Mouse (Mus musculus): ENCODE data around the gene Tmprss6. TPM values are rescaled to one million over a fixed set of nuclear protein-coding genes. Genes with fewer than 3 reads are reported as not detected.

Tmprss6 gene
- polyA plus RNA-seq, 1 experiment from 2014 or later, result 0.05 TPM

- ATAC-seq (ENCODE audit: low FRiP score), result no peak
- no peaks in the 10 kb centered on the region for H3K9me3 ChIP-seq (replicated peaks)
- 80% methylated on average over 10 of the region's 10 CpGs for WGBS
- no peaks in the 10 kb centered on the region for H3K27me3 ChIP-seq (replicated peaks)
- H3K4me2 ChIP-seq, result no peak overlapping the region
- H3K27ac ChIP-seq (replicated peaks), result no peak overlapping the region
- no peak overlapping the region for H3K4me3 ChIP-seq (replicated peaks)
- no peaks in the 10 kb centered on the region for H3K4me1 ChIP-seq
- no peaks in the 10 kb centered on the region for H3K36me3 ChIP-seq
- H3K9ac ChIP-seq (replicated peaks), result no peak overlapping the region
Observed at GRCm38 (mm10) chr15:78457193-78457592, 11.2 kb downstream of the Tmprss6 start.

GRCm38 (mm10) chr15:78456051-78456450 is 12.4 kb downstream of the Tmprss6 start:
- no peak for ATAC-seq (ENCODE audit: low FRiP score)
- Histone ChIP-seq H3K4me3 (replicated peaks) (no peak overlapping the region), H3K9me3 (replicated peaks) (no peaks in the 10 kb centered on the region), H3K4me2 (no peak overlapping the region), H3K4me1 (no peaks in the 10 kb centered on the region), H3K9ac (replicated peaks) (no peak overlapping the region), H3K27me3 (replicated peaks) (no peaks in the 10 kb centered on the region), H3K36me3 (no peaks in the 10 kb centered on the region), H3K27ac (replicated peaks) (no peak overlapping the region)
- 54% methylated on average over 7 of the region's 7 CpGs for WGBS

GRCm38 (mm10) chr15:78455168-78455567 is 13.3 kb downstream of the Tmprss6 start:
- H3K27me3 ChIP-seq (replicated peaks), result no peaks in the 10 kb centered on the region
- 75% methylated on average over 4 of the region's 4 CpGs for WGBS
- no peak for ATAC-seq (ENCODE audit: low FRiP score)

GRCm38 (mm10) chr15:78452929-78453328 is 15.5 kb downstream of the Tmprss6 start:
- H3K27ac ChIP-seq (replicated peaks), result no peak overlapping the region
- no peaks in the 10 kb centered on the region for H3K9me3 ChIP-seq (replicated peaks)
- H3K4me2 ChIP-seq, result no peak overlapping the region
- H3K27me3 ChIP-seq (replicated peaks), result no peaks in the 10 kb centered on the region
- no peak for ATAC-seq (ENCODE audit: low FRiP score)
- peaks cover 20% of the 10 kb centered on the region for H3K4me1 ChIP-seq
- no peak overlapping the region for H3K4me3 ChIP-seq (replicated peaks)
- H3K36me3 ChIP-seq, result no peaks in the 10 kb centered on the region
- no peak overlapping the region for H3K9ac ChIP-seq (replicated peaks)
- WGBS, result 89% methylated on average over 3 of the region's 3 CpGs

More at GRCm38 (mm10) chr15:78455168-78455567, 13.3 kb downstream of the Tmprss6 start:
- peaks cover 3% of the 10 kb centered on the region; the same call in 1 of the 2 replicates for H3K4me1 ChIP-seq
- no peak overlapping the region for H3K4me3 ChIP-seq (replicated peaks)
- H3K9me3 ChIP-seq (replicated peaks), result no peaks in the 10 kb centered on the region
- H3K36me3 ChIP-seq, result no peaks in the 10 kb centered on the region
- H3K9ac ChIP-seq (replicated peaks), result no peak overlapping the region
- H3K4me2 ChIP-seq, result no peak overlapping the region
- no peak overlapping the region for H3K27ac ChIP-seq (replicated peaks)

GRCm38 (mm10) chr15:78451201-78451600 is 17.2 kb downstream of the Tmprss6 start:
- no peak overlapping the region for H3K4me3 ChIP-seq (replicated peaks)
- no peaks in the 10 kb centered on the region for H3K9me3 ChIP-seq (replicated peaks)
- WGBS, result 72% methylated on average over 2 of the region's 2 CpGs
- no peaks in the 10 kb centered on the region for H3K36me3 ChIP-seq
- no peak overlapping the region for H3K27ac ChIP-seq (replicated peaks)
- H3K4me2 ChIP-seq, result no peak overlapping the region
- H3K4me1 ChIP-seq, result peaks cover 22% of the 10 kb centered on the region
- no peak for ATAC-seq (ENCODE audit: low FRiP score)
- H3K9ac ChIP-seq (replicated peaks), result no peak overlapping the region
- H3K27me3 ChIP-seq (replicated peaks), result no peaks in the 10 kb centered on the region

GRCm38 (mm10) chr15:78450419-78450768 is 18.0 kb downstream of the Tmprss6 start:
- H3K27ac ChIP-seq (replicated peaks), result peak overlapping the region; percentile 35

GRCm38 (mm10) chr15:78449694-78450418 is 18.6 kb downstream of the Tmprss6 start:
- Histone ChIP-seq H3K4me2 (no peak overlapping the region), H3K36me3 (no peaks in the 10 kb centered on the region), H3K9ac (replicated peaks) (0 out of 2 replicates have a peak overlapping the region, but pooled peaks have one; percentile 20), H3K27me3 (replicated peaks) (no peaks in the 10 kb centered on the region), H3K4me1 (peaks cover 22% of the 10 kb centered on the region), H3K27ac (replicated peaks) (peak overlapping the region; percentile 35), H3K9me3 (replicated peaks) (no peaks in the 10 kb centered on the region), H3K4me3 (replicated peaks) (no peak overlapping the region)
- 22% methylated on average over 7 of the region's 7 CpGs for WGBS
- ATAC-seq (ENCODE audit: low FRiP score), result no peak

More at GRCm38 (mm10) chr15:78450419-78450768, 18.0 kb downstream of the Tmprss6 start:
- no peak for ATAC-seq (ENCODE audit: low FRiP score)
- Histone ChIP-seq H3K36me3 (no peaks in the 10 kb centered on the region), H3K4me3 (replicated peaks) (no peak overlapping the region), H3K4me2 (no peak overlapping the region), H3K9ac (replicated peaks) (no peak overlapping the region), H3K4me1 (peaks cover 22% of the 10 kb centered on the region), H3K9me3 (replicated peaks) (no peaks in the 10 kb centered on the region), H3K27me3 (replicated peaks) (no peaks in the 10 kb centered on the region)
- WGBS, result 81% methylated on average over 6 of the region's 6 CpGs

- no peak overlapping the region for H3K9ac ChIP-seq (replicated peaks)
- no peak for ATAC-seq (ENCODE audit: low FRiP score)
- no peaks in the 10 kb centered on the region for H3K27me3 ChIP-seq (replicated peaks)
- 84% methylated on average over 6 of the region's 6 CpGs for WGBS
- no peak overlapping the region for H3K4me2 ChIP-seq
- 0 out of 2 replicates have a peak overlapping the region, but pooled peaks have one; percentile 33 for H3K27ac ChIP-seq (replicated peaks)
- H3K4me3 ChIP-seq (replicated peaks), result no peak overlapping the region
- peaks cover 22% of the 10 kb centered on the region for H3K4me1 ChIP-seq
- H3K36me3 ChIP-seq, result no peaks in the 10 kb centered on the region
- no peaks in the 10 kb centered on the region for H3K9me3 ChIP-seq (replicated peaks)
Observed at GRCm38 (mm10) chr15:78449131-78449530, 19.3 kb downstream of the Tmprss6 start.

GRCm38 (mm10) chr15:78447746-78448535 is 20.5 kb downstream of the Tmprss6 start:
- peaks cover 22% of the 10 kb centered on the region for H3K4me1 ChIP-seq
- H3K36me3 ChIP-seq, result no peaks in the 10 kb centered on the region
- peak overlapping the region; percentile 81 for H3K27ac ChIP-seq (replicated peaks)
- WGBS, result 1% methylated on average over 22 of the region's 22 CpGs
- H3K4me3 ChIP-seq (replicated peaks), result peak overlapping the region; percentile 28
- peak overlapping the region; percentile 44 for H3K9ac ChIP-seq (replicated peaks)
- peak; percentile 60 for ATAC-seq (ENCODE audit: low FRiP score)
- no peaks in the 10 kb centered on the region for H3K9me3 ChIP-seq (replicated peaks)
- peak overlapping the region; percentile 69 for H3K4me2 ChIP-seq
- no peaks in the 10 kb centered on the region for H3K27me3 ChIP-seq (replicated peaks)

GRCm38 (mm10) chr15:78447121-78447520 is 21.3 kb downstream of the Tmprss6 start:
- Histone ChIP-seq H3K4me1 (peaks cover 22% of the 10 kb centered on the region), H3K27ac (replicated peaks) (no peak overlapping the region), H3K4me2 (no peak overlapping the region), H3K4me3 (replicated peaks) (no peak overlapping the region), H3K9me3 (replicated peaks) (no peaks in the 10 kb centered on the region), H3K36me3 (no peaks in the 10 kb centered on the region), H3K9ac (replicated peaks) (no peak overlapping the region), H3K27me3 (replicated peaks) (no peaks in the 10 kb centered on the region)
- no peak for ATAC-seq (ENCODE audit: low FRiP score)
- WGBS, result 56% methylated on average over 7 of the region's 7 CpGs

GRCm38 (mm10) chr15:78443857-78444256 is 24.6 kb downstream of the Tmprss6 start:
- Histone ChIP-seq H3K4me3 (replicated peaks) (no peak overlapping the region), H3K4me2 (no peak overlapping the region), H3K4me1 (peaks cover 10% of the 10 kb centered on the region), H3K9me3 (replicated peaks) (no peaks in the 10 kb centered on the region), H3K36me3 (no peaks in the 10 kb centered on the region), H3K27me3 (replicated peaks) (no peaks in the 10 kb centered on the region), H3K9ac (replicated peaks) (no peak overlapping the region), H3K27ac (replicated peaks) (no peak overlapping the region)
- ATAC-seq (ENCODE audit: low FRiP score), result no peak
- WGBS, result 54% methylated on average over 6 of the region's 6 CpGs

GRCm38 (mm10) chr15:78442231-78442630 is 26.2 kb downstream of the Tmprss6 start:
- Histone ChIP-seq H3K36me3 (0 out of 2 replicates have a peak, but pooled peaks cover 4% of the 10 kb centered on the region), H3K9me3 (replicated peaks) (no peaks in the 10 kb centered on the region), H3K27me3 (replicated peaks) (no peaks in the 10 kb centered on the region), H3K4me3 (replicated peaks) (no peak overlapping the region), H3K9ac (replicated peaks) (no peak overlapping the region), H3K4me1 (peaks cover 8% of the 10 kb centered on the region), H3K27ac (replicated peaks) (no peak overlapping the region), H3K4me2 (no peak overlapping the region)
- WGBS, result 91% methylated on average over 19 of the region's 19 CpGs
- no peak for ATAC-seq (ENCODE audit: low FRiP score)
